Mouse (Mus musculus) mature B cell (primary cell): ENCODE results near the gene Ablim1.

Experiments used
- in situ Hi-C: fragments of 300-500 bp; cut with MboI; formaldehyde crosslinking; loops from 2 replicates; pipeline ENCODE4 v1.14.3; 2019

Ablim1 gene

DNA sequence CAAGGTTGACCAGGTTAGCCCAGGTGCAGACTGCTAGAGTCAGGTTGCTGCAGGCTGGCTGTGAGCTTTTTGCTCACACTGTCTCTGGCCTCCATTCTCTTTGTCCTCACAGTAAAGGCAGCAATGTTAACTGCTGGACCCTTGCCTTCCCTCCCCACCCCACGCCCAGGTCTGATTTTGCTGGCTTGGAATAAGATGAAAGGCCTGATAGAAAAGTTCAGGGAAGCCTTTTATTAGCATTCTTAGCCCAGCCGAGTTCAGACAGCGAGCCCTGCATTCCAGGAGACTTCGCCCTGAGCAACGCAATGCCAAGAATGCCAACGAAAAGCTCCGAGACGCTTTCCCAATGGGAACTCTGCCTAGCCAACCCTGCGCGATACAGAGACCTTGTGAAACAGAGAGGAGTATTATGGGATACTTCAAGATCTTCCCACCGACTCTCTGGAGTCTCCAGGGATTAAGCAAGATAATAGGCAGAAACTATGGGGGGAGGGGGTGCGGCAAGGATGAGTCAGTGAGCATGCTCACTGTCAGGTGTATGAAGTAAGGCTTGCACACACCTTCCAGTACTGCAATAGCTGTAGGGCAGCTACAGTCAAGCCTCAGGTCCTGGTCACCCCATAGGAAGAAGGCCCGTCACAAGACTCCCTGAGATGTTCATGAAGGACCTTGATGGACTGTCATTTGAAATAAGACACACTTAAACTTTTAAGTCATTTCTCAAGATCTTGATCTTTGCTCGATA lies 324.2 kb downstream of the Ablim1 start:
- in situ Hi-C loops, result no loop called here

DNA sequence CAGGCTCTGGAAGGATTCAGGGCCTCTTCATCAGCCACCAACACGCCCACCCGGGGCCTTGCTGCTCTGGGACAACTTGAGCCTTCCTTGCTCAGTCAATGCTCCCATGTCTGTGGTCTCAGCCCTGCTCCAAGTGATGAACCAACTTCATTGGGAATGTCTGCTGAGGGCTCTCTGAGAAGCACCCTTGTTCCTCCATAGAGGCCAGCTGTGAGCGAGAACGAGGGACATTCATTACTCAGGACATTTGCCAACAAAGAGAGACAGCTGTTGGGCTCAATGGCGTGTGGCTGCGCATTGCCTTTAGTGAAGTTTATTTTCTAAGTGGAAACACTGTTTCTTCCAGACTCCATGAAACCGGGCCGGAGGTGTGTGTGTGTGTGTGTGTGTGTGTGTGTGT lies 325.5 kb downstream of the Ablim1 start:
- in situ Hi-C loops, result no loop called here

DNA sequence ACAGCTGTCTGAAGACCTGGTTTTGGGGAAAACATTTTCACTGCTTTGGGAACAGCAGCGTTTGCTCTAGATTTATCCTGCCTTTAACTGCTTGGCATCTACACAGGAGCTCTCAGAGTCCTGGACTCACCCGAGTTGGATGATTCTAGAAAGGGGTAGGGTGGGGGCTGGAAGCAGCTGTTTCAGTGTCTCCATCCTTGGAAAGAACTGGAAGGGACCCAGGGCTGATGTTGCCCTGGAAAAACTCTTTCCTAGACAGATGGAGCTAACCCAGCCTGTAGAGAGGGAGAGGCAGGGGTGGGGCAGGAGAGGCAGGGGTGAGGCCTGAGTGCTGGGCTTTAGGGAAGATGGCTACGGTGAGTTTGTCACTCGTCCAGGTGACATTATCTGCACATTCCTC lies 330.5 kb downstream of the Ablim1 start:
- in situ Hi-C loops, result no loop called here

DNA sequence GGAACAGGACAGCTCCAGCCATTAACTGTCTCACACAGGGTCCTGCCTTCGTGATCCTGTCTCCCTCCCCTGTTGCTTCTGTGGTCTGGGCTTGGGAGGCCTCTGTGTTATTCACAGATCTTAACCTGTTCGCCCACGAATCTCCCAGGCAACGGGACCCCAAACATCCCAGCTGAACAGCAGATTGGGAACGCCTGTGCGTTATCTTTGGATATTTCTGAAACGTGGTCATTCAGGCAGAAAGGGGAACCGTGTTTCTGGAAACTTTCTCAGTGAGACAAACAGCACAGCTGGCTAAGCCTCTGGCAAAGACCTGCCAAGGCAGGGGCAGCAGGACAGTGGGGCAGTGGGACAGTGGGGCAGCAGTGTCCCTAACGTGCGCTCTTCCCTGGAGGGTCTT lies 331.0 kb downstream of the Ablim1 start:
- in situ Hi-C loops, result no loop called here
